Mouse (Mus musculus) cerebellum, adult 2 months (tissue): ENCODE results near the gene Yars.

ENCODE experiments used
- CTCF ChIP-seq: fragments of 200-500 bp; IDR thresholded peaks from 2 replicates; pipeline ENCODE4 v1.5.1; 2011; ENCODE audit warnings: low read depth, mild to moderate bottlenecking, control low read depth, low read length, moderate library complexity, borderline replicate concordance; ENCODE audit not compliant: insufficient read depth
- POLR2A ChIP-seq: fragments of 200-500 bp; IDR thresholded peaks from 2 replicates; pipeline ENCODE4 v1.6.1; 2011; ENCODE audit warnings: low read length, control low read depth, borderline replicate concordance; ENCODE audit not compliant: insufficient read depth

DNA sequence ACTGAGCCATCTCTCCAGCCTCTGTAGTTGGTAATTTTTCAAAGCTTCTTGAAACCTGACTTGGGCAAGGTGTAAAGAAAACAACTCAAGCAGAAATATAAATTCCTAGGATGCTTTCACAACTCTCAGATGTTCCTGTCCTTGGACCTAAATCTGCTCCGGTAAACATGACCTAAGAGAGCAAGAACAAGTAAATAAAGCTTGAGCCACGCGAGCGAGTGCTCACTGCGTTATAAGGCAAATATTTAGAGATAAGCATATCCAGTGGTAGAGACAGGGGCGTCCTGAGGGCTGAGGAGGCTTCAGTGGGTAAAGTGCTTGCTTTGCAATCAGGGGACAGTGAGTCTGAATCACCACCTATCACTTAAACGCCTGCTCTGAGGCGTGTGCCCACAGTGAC lies 17.2 kb downstream of the Yars start:
- TF ChIP-seq CTCF (no peak), POLR2A (no peak)
